Mouse (Mus musculus) R1 (cell line): ENCODE results near the gene Rogdi.

Experiments
- DNase-seq: peaks from one replicate; pipeline ENCODE4 v3.0.0-alpha.2; 2018; ENCODE audit warnings: low read depth, low spot score

The Rogdi gene

DNA sequence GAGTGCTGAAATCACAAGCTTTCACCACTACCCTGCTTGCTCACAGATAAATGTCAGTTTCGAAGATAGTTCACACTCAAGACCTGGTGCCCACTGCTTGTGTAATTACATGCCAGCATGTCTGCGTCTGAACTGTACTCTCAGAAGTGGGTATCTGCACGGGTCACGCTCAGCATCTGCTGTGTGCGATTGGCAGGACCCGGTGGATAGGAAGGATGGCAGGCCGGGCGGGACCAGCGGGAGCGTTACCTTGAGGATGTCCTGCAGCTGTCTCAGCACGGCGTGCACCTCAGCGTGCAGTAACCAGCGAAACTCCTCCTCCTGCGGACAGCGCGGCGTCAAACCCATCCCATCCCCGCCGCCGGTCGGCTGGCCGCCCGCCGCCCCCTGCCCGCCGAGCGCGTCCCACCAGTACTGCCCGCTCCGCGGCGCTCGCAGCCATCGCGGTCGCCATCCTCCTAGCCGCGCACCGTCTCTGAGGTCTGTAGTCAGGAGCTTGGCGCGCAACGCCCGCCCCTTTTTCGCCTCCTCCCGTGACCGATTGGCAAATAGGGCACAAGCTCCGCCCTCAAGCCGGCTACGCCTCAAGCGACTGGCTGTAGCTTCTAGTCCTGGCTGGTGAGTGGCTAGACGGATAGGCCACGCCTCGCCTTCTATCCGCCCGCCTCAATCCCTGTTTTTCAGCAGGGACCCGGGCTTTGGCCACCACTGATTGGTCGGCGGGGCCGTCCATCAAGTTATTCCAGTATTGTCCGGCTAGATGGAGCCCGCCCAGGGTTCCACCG, at the start of gene Rogdi:
Rogdi (minus strand) TSS at position 500 of the 785 bp plus-strand sequence.
- DNase-seq = peak; percentile 99

DNA sequence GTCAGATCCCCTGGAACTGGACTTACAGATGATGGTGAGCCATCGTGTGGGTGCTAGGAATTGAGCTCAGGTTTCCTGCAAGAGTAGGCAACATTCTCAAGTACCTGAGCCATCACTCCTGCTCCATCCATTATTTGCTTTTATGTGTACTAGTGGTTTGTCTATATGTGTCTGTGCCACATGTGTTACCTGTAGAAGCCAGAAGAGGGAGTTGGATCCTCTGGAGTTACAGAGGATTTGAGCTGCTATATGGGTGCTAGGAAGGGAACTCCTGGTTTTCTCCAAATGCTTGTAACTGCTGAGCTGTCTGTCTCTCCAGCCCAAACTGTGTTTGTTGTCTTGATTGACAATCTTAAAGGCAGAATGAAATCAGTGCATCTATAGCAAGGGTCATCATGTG, 44.8 kb upstream of the Rogdi start:
- peak; percentile 62 for DNase-seq

DNA sequence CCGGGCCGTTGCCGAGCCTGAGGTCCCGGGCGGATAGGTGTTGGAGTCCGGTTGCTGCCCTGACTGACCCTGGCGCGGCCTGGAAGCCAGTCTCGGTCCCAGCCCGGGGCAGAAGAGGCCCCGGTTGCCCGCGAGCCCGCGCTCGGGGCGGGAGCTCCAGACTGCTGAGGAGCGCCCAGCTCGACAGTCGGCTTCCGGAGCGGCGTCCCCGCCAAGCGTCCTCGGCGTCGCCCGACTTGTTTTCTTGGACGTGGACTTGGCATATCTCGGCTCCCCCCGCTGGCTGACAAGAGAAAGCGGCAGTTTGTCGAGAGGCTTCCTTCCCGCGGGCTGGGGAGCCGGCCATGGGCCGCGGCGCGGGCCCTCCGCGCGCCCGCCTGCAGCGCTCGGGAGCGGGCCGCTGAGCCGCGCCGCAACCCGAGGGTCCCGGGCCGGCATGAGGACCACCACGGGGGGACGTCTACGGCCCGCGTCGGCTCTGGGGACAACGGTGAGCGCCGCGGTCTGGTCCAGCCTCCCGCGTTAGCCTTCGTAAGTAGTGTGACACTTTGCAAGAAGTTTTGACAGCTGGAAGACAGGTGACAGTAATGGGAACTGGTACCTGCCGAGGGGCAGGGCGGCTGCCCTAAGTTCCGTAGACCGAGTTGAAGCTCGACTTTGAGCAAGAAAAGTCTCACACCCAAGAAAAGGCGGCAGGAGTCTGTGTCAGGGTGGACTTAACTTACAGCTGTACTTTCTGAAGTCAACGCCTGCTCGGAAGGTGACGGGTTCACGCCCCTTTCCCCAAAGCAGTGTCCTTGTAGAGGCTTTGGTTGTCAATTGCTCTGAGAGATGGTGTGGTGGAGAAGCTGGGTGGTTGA, 37.1 kb upstream of the Rogdi start:
- peak; percentile 64 for DNase-seq

DNA sequence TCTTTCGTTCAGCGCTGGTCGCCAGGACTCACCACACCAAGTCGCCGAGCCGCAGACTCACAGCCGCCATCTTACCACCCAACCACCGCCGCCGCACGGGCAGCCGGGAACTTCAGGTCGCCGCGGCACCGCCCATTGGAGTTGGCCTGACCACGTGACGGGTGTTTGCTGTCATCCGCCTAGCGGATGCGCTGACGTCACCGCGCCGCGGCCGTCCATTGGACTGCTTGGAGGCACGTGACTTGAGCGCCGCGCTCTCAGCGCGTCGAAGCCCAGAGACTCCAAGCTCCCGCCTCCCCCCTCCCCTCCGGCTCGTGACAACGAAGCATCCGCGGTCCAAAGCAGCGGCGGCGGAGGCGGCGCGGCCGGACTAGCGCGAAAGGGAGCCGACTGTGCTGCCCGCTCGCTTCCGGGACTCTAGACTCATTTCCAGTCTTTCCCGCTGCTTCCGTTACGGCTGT, 36.5 kb upstream of the Rogdi start, which contains the start of the genes Glyr1 and Ubn1:
Glyr1 (minus strand) TSS at position 90 of the 461 bp plus-strand sequence.
Ubn1 (plus strand) TSS at position 284 of the 461 bp plus-strand sequence.
- peak; percentile 98 for DNase-seq

DNA sequence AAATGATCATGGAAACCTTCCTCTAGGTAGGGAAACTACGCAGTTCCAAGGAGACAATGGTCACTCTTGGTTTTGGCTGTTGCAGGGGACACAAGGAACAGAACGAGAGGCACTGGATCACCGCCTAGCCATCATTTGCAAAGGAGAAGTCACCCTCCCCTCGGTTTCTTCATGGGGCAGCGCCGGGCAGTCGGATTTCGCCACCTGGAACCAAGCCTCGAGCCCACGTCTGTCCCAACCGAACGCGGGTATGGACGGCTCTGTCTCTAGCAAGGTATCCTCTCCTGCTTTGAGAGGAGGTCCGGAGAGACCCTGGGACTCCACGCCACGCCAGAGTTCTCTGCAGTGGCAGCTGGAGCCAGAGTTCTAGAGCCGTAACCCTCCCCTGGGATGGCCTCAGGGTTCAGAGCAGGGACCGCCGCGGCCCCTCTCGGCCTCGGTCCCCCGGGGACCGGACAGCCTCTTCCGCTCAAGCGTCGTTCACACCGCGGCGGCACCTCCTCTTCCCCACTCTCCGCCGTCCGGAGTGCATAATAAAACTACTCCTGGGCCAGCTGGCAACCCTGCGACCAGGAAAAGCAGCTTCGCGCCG, 35.9 kb upstream of the Rogdi start:
- DNase-seq = peak; percentile 4

DNA sequence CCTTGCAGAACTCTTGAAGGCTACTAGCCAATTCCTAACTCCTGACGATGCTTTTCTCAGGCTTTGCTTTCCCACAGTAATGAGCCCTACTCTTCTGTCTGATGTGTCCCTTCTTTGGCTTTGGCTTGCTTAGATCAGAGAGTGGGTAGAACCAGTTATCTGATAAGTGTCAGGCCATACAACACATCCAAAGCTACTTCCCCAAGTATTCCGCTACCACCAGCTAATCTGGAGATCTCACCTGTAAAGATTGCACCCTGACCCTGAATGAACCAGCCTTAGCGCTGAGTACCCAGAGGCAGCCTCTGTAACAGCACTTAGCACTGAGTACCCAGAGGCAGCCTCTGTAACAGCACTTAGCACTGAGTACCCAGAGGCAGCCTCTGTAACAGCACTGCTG, 32.0 kb upstream of the Rogdi start:
- no peak for DNase-seq

DNA sequence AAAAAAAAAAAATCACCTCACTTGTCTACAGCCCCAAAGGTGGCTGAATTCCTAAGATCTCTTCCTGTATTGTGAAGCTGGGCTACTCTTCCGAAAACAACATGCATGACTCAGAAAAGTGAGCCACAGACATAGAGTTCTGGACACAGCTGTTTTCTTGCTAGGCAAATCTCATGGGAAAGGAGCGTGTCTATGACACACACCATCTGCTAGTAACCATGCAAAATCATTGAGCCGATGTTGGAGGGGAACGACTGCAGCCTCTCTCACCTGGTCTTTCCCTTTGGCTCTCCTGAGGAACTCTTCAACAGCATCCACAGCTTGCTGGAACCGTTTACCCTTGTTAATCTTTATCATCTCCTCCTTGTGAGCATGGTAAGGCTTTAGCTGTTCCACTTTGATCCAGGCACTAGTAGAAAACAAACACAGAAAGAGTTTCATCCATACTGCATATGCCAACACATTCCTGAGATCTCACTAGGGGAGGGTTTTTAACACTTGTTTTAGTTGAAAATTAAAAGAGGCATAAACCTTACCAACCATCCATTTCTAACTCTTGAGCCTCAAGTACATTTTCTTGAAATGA, 23.4 kb upstream of the Rogdi start:
- DNase-seq = no peak

DNA sequence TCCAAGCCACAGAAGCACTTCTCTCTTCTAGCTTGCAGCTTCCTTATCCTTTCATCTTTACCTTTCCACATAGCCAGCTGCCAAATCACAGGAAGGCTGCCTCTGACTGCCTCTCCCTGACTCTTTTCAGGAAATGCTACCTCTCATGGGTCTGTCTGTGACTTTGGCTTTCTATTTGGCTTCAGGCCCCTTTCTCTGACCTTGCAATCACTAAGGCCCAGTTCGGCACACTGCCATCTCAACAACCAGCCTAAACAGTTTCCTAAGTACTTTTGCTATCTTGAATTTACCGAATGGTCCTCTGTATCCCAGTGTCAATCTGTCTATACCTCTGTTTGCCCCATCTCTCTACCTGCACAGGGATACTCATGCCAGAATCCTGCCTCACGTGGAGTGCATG, 22.2 kb upstream of the Rogdi start:
- DNase-seq = no peak

DNA sequence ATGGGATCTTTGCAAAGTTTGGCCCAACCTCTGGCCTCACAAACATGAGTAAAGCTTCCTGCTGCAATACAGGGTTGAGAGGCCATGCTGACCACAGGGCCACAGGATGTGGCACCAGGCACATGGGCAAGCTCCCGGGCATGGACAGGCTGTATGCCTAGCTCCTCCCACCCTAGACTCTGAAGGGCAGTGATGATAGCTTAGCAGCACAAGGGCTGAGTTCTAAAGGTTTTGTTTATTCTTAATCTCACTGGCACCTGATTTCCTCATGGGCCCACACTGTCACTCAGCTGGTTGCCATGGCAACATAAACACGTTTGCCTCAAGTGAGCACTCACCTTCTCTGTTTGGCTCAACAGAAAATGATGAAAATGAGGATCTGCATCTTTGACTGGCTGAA, 16.5 kb upstream of the Rogdi start:
- peak; percentile 20 for DNase-seq

DNA sequence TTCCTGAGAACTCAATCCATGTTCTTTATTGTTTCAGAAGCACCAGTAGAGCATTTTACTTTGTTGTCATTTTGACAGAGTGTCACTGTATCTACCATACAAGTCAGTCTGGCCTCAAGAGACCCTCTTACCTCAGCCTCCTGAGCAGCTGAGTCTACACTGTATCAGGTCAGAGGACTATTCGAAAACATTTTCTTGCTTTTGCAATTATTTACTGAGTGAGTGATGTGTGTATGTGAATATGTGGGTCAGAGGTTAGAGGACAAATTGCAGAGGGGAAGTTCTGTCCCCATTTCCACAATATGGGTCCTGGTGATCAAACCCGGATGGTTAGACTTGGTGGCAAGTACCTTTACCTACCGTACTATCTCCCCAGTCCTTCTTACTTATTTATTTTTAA, 10.7 kb upstream of the Rogdi start:
- no peak for DNase-seq

DNA sequence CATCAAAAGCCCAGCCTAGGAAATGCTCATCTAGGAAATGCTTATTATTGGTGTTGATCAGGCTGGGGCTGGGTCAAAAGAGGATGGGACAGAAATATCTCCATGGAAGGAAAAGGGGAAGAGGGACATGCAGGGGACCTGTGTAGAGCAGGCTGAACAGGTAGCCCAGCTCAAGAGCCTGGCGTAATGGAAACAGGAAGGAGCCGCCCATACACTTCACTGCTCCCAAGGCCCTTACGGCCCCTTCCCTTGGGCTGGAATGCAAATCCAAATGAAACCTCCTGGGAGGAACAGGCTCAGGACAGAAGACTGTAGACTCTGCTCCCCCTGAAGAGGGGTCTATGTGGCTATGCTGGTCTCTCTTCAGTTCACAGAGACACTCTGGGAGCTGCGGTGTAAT, 1.2 kb upstream of the Rogdi start:
- peak; percentile 27 for DNase-seq

DNA sequence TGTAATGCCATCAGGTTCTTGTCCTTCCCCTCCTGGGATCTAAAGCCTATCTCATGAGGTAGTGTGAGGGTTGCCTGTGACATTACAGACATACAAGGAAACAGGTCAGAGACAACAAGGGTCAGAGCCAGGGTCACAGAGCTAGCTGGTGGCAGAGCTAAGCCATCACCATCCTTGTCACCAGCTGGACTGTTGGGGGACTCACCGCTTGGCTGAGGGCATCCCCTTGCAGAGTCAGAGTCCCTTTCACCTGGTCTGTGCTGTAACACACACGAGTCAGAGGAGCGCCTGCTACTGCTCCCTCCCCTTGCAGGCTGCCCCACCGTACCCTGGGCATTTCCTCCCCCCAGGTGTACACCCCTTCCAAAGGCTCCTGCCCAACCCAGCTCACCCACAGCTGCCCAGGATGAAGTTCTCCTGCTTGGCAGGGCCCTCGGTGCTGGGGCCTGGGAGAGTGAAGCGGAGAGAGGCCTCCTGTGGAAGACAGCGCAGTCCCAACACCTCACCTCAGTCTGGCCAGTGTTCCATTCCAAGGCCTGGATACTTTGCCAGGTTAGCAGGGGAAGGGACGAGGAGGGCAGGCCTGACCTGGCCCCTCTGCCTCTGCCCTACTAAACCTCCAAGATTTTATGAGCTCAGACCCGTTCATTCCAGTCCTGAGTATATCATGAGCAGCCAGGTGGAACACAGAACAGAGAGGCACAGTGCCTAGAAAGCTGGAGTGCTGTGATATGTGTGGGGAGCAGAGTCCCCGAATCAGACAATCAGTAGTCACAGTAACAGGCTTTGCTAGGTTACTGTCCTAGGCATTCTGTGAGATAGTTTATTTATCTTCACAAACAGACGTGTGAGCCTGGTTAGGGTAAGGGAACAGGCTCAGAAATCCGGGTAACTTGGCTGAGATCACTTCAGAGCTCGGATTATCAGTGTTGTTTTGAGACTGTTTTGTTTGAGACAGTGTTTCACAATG, 1.0 kb downstream of the Rogdi start:
- DNase-seq = no peak

DNA sequence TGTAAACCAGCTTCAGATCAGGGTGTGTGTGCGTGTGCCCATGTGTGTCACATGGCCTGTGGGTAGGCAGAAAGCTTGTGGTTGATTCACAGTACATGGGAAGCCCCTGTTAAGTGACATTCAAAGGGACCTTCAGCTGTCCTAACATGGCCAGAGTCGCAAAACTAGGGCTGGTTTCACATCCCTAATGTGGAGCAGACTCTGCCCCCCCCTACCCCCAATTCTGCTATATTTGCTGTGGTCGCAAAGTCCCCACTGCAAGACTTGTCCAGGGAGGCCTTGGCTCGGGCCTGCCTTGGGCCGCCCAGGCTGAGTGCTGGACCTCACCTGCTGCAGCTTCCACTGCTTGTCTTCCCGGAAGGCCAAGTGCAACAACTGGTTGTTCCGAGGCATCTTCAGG, 2.1 kb downstream of the Rogdi start:
- DNase-seq = no peak

DNA sequence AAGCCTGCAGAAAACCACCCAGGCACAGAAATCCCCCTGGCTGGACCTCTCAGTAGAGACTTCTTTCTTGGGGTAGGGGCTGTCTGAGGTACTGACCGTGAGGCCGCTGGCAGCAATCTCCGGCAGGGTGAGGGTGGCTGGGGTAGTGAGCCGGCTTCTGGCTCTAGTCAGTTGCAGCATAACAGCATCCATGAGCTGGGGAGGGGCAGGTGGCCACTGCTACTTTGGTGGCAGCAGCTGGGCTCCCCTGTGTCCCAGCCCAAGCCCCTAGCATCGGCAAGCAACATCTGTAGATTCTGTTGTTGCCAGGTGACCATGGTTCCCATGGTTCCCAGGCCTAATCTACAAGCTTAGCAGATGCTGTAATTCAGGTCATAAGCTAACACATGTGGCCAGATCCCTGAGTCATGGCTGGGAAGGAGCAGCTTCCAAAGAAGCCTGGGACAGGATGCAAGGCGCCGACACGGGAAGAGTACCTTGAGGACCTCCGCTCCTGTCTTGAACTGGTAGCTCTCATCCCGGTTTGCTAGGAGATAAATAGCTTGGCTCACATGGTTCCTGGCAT, 2.9 kb downstream of the Rogdi start:
- DNase-seq = no peak

DNA sequence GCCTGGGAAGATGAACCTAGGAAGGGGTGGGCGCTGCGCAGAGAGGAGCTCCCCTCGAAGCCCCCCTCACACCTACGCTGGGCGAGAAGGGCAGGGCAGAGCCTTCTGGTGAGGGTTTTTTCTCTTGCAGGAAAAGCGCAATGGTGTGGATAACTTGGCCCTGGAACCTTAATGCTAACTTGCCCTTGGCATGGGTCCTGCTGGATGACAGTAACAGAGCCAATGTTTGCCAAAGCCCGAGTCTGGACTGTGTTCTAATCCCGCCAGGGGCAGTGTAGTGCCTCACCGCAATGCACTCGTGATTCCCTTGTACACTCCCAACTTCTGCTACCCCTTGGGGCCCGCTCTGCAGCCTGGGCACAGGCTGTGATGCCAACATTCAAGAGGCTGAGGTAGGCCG, 5.3 kb downstream of the Rogdi start:
- no peak for DNase-seq

DNA sequence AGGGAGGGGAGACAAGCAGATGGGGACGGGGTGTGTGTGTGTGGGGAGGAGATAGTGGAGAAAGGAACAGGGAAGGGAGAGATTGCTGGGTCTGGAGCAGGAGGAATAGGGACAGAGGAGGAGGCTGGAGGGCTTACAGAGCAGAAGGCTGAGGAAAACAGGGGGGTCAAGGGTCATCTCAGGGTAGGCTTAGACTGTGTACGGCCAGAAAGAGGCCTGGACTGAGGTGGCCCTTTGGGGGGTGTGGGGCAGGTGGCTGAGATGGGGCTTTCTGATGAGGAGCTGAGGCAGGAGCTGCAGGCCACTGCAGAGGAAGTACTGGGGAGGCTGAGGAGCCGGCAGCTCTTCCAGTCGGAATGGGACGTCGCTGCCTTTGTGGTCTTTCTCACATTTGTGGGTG, 5.9 kb downstream of the Rogdi start:
- DNase-seq = no peak

DNA sequence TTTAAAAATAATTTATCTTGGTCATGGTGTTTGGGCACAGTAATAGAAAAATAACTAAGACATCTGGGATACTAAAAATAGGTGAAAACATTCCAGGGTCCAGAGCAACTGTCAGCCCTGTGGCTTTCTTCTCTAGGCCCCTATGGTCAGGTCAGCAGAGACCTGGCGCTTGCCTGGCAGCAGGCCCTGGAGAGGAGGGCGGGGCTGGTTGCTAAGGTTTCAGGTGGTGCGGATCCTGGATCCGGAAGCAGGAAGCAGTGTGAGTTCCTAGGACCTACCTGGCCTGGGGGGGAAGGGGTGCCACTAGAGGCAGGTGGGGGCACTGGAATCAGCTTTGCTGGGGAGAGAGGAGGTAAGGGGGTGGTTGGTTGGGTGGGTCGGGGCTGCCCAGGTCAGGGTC, 6.3 kb downstream of the Rogdi start, which contains the start of gene Smim22:
Smim22 (plus strand) TSS at position 222 of the 400 bp plus-strand sequence.
- peak; percentile 44 for DNase-seq

DNA sequence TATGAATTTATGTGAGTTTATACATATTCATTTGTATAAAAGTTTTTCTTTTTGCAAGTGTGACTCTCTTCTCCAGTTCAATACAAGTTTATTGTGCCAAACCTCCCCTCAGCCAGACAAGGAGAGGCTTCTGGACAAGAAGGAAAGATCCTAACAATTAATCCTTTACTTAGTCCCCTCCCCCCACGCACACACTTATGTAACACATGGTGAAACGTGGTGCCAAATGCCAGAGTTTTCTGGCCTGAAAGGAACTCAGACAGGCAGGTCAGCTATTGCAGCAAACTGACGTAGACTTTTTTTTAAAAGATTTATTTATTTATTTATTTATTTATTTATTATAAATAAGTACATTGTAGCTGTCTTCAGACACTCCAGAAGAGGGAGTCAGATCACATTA, 12.7 kb downstream of the Rogdi start:
- DNase-seq = no peak

DNA sequence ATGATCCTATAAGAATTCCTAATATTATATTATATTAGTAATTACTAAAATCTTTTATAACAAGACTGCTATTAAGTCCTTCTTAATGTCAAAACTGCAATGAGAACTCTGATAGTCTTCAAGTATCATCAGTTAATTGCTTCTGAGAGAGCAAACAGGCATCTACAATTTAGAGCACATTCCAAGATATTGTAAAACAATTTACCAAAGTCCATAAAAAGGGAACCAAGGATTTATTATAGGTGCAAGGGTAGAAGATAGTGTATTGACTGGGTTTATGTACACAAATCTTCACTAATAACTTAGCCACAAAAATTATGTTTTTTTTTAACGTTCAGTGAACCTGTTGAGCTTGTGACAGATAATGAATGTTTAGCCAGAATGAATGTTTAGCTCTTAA, 14.4 kb downstream of the Rogdi start:
- no peak for DNase-seq

DNA sequence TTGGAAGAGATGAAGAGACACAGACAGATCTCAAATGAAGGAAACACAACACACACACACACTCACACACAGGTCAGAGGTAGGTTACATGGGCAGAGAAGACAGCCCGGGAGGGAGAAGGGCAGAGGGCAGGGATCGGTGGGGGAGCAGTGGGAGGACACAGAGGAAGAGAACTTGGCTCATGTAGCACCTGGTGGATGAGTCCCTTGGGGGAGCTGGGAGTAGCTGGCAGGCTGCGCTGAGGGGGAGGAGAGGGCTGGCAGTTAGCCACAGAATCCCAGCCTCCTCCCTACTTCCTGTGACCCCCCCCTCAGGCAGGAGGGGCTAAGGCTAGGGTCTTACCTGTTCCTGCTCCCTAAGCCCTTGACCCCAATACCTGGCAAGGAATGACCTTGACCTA, 15.8 kb downstream of the Rogdi start, which contains the start of gene Sept12:
Sept12 (minus strand) TSS at position 300 of the 400 bp plus-strand sequence.
- no peak for DNase-seq
